Mouse (Mus musculus): ENCODE results near the gene Smarcd3.

Gene Smarcd3

GRCm38 (mm10) chr5:24623986-24624821, at the start of gene Smarcd3:
Gene Smarcd3, minus strand, starts transcription at chr5:24624411.
- ATAC-seq (ENCODE audit: insufficient number of reproducible peaks, low FRiP score, low TSS enrichment): peak; percentile 67

- no peak for ATAC-seq (ENCODE audit: insufficient number of reproducible peaks, low FRiP score, low TSS enrichment)
Measured at GRCm38 (mm10) chr5:24661457-24661856, 37.2 kb upstream of the Smarcd3 start.

GRCm38 (mm10) chr5:24659708-24660423, 35.7 kb upstream of the Smarcd3 start:
- ATAC-seq (ENCODE audit: insufficient number of reproducible peaks, low FRiP score, low TSS enrichment): no peak

- ATAC-seq (ENCODE audit: insufficient number of reproducible peaks, low FRiP score, low TSS enrichment): no peak
Measured at GRCm38 (mm10) chr5:24657113-24657512, 32.9 kb upstream of the Smarcd3 start.

DNA sequence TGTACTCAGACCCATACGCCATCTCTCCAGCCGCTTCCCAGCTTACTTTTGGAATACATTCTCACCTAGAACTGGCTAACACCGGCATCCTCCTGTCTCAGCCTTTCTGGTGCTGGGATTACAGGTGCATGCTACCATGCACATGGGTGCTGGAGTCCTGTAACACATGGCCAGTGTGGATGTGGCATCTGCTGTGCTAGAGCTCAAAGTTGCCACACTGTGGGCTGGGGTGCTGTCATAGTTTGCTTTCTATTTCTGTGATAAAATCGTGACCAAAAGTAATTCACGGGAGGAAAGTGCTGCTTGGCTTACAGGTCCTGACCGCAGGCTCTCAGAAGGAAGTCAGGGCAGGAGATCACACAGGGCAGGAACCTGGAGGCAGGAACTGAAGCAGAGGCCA, 30.3 kb upstream of the Smarcd3 start:
- ATAC-seq (ENCODE audit: insufficient number of reproducible peaks, low FRiP score, low TSS enrichment): no peak

GRCm38 (mm10) chr5:24652780-24653179, 28.6 kb upstream of the Smarcd3 start:
- ATAC-seq (ENCODE audit: insufficient number of reproducible peaks, low FRiP score, low TSS enrichment): 0 out of 2 replicates have a peak, but pooled peaks have one; percentile 17

DNA sequence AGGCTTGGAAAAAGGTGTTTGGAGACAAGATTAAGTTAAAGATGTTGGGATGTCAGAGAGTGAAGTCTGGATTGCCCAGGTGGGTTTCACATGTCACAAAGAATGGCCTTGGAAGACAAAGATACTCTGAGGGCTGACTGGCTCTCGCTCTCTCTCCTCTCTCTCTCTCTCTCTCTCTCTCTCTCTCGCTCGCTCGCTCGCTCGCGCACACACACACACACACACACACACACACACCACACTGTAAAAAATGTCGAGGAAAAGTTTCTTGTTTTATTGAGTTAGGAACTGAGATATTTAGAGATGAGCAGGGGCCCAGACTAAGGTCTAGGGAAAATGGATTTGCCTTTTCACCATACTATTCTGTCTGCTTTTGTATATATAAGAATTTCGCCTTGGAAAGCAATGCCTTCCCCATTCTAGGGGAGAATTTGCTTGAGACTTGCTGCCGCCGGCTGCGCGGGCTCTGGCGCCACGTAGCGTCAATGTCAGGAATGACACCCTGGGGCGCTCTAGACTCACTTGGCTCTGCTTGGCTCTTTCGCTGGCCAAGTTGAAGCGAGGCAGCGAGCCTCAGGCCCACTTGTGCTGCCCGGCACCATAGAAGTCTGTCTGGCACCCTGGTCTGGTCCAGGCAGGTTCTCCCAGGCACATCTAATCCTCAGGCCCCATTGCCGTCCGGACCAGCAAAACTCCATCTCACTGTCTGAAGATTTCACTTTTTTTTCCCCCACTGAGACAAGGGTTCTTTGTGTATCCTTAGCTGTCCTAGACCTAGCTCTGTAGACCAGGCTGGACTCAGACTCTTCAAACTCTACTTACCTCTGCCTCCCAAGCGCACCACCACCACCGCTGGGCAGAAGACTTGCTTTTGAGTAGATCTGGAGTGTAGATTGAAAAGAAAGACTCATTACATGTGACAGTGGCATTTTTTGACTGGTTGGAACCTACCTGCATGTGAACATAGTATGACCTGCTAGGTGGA, 27.8 kb upstream of the Smarcd3 start:
- peak; percentile 82 for ATAC-seq (ENCODE audit: insufficient number of reproducible peaks, low FRiP score, low TSS enrichment)

DNA sequence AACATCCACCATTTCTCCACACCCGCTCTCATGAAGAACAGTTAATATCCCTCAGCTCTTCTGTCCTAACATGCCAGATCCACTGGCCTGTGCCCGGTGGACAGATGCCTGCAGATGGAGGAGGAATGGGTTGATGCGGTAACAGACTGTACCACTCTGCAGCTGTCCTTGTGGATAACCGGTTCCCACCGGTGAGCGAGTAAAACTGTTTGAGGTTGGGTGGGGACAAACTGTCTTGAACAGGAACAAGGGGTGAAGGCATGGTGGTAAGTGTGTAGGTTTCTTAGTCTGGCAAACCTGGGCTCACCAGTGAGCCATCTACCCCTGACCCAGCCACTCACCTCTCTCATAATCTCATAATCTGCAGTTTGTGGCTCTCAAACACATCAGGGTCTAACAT, 27.1 kb upstream of the Smarcd3 start:
- no peak for ATAC-seq (ENCODE audit: insufficient number of reproducible peaks, low FRiP score, low TSS enrichment)

- ATAC-seq (ENCODE audit: insufficient number of reproducible peaks, low FRiP score, low TSS enrichment): no peak
Measured at GRCm38 (mm10) chr5:24649701-24650100, 25.5 kb upstream of the Smarcd3 start.

GRCm38 (mm10) chr5:24649231-24649630, 25.0 kb upstream of the Smarcd3 start:
- no peak for ATAC-seq (ENCODE audit: insufficient number of reproducible peaks, low FRiP score, low TSS enrichment)

DNA sequence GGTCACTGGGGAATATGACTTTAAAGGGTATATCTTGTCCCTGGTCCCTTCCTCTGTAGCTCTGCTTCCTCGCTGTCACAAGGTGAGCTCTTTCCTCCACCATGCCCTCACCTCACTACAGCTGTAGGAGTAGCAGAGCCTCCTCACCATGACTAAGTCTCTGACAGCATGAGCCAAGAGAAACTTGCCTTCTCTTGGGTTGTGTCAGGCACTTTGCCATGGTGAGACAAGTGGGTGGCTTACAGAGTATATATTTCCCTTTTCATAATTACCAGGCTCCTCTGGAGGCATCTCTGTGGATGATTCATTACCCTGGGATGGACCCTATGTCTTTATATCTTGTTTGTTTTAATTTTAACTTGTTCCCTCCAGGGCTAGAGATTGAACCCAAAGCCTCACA, 21.2 kb upstream of the Smarcd3 start:
- ATAC-seq (ENCODE audit: insufficient number of reproducible peaks, low FRiP score, low TSS enrichment): no peak

- ATAC-seq (ENCODE audit: insufficient number of reproducible peaks, low FRiP score, low TSS enrichment): no peak
Measured at GRCm38 (mm10) chr5:24639081-24639480, 14.9 kb upstream of the Smarcd3 start.

DNA sequence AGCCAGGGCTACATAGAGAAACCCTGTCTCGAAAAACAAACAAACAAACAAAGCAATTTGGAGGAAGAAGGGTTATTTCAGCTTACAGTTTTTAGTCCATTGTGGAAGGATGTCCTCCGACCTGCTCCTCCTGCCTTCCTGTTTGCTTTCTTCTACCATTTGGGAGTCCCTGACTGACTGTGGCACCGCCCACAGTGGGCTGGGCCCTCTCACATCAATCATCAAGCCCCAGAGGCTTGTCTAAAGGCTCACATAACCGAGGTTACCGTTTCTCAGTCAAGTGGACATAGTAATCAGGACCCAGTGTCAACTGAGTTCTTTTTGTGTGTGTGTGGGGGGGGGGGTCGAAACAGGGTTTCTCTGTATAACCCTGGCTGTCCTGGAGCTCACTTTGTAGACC, 13.9 kb upstream of the Smarcd3 start:
- no peak for ATAC-seq (ENCODE audit: insufficient number of reproducible peaks, low FRiP score, low TSS enrichment)

GRCm38 (mm10) chr5:24636987-24637386, 12.8 kb upstream of the Smarcd3 start:
- ATAC-seq (ENCODE audit: insufficient number of reproducible peaks, low FRiP score, low TSS enrichment): peak; percentile 52; the same call in 1 of the 2 replicates

DNA sequence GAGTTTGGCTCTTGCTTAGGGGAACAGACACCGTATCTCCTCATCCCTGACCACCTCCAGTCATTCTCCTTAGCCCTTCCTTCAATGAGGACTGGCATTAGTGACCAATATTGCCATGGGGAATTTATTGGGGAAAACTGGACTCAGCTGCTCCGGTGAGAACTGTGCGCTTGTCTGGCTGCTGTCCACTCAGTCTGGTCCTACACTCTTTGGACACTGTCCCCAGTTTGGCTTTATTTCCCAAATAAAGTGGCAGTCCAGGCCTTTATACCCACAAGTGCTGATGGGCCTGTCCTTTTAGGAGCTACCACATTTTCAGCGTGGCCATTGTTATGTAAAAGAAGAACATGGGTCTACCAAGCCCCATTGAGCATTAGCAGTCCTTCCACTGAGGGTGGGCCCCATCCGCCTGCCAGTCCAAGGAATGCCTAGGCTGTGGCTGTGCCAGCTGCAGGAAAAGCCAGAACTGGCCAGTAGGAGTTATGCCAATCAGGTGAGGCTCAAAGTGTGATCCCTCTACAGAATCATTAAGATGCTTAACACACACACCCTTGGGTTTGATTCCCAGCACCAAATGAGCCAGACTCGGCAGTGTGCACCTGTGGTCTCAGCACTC, 11.4 kb upstream of the Smarcd3 start:
- no peak for ATAC-seq (ENCODE audit: insufficient number of reproducible peaks, low FRiP score, low TSS enrichment)

DNA sequence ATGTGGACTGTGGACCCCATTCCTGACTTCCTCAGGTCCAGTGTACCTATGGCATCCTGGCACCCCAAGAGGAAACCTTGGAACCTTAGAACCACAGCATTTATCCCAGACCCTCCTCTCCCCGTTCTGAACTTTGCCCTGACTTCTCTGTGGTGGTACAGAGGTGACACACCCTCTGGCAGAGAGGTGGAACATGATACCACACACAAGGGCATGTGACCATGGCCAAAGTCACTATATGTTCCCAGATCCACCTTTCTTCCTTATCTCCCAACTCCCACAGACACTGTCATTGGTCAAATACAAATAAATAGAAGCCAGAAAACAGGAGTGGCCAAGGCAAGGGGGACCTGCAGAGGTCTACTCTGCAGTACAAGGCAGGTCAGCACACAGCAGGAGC, 10.9 kb upstream of the Smarcd3 start:
- ATAC-seq (ENCODE audit: insufficient number of reproducible peaks, low FRiP score, low TSS enrichment): no peak

GRCm38 (mm10) chr5:24629712-24630111, 5.5 kb upstream of the Smarcd3 start:
- ATAC-seq (ENCODE audit: insufficient number of reproducible peaks, low FRiP score, low TSS enrichment): no peak

GRCm38 (mm10) chr5:24624822-24625120, 560 bp upstream of the Smarcd3 start:
- ATAC-seq (ENCODE audit: insufficient number of reproducible peaks, low FRiP score, low TSS enrichment): no peak

GRCm38 (mm10) chr5:24623041-24623985, 898 bp downstream of the Smarcd3 start:
- ATAC-seq (ENCODE audit: insufficient number of reproducible peaks, low FRiP score, low TSS enrichment): peak; percentile 68
